Mouse (Mus musculus) cerebellum, postnatal 4 days (tissue): ENCODE measurements around the gene Grin2a.

Experiments
- DNase-seq, 2 experiments: peaks; one replicate each; pipeline ENCODE4 v3.0.0; 2022; ENCODE audit warnings: low spot score in 2 of 2, mixed read lengths in 1 of 2

Gene Grin2a

GRCm38 (mm10) chr16:9972705-9973104 is 22.7 kb downstream of the Grin2a start:
- no peak for DNase-seq

GRCm38 (mm10) chr16:9964469-9964868 is 30.9 kb downstream of the Grin2a start:
- DNase-seq, result no peak

DNA sequence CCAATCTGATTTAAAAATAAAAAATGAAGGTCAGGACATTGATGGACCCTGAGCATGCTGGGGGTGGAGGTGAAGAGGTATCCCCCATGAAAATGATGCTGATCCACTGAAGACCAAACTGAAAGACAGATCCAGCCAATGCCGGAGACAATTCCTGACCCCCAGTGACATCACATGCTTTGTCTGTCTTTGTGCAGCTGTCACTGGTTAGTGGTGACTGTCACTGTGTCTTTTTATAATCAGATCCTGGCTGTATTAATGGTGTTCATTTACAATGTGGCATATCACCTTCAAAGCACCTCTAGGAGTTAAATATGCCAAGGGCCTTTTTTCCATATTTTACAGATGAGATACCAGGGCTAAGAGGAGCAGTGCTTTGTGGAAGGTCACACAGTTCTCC is 32.9 kb downstream of the Grin2a start:
- DNase-seq, result no peak

- DNase-seq, result no peak
Measured at GRCm38 (mm10) chr16:9959340-9959739, 36.0 kb downstream of the Grin2a start.

GRCm38 (mm10) chr16:9954266-9954665 is 41.1 kb downstream of the Grin2a start:
- no peak for DNase-seq

- DNase-seq, result no peak
Measured at GRCm38 (mm10) chr16:9953396-9953831, 41.9 kb downstream of the Grin2a start.

GRCm38 (mm10) chr16:9949250-9949649 is 46.1 kb downstream of the Grin2a start:
- DNase-seq, result no peak

DNA sequence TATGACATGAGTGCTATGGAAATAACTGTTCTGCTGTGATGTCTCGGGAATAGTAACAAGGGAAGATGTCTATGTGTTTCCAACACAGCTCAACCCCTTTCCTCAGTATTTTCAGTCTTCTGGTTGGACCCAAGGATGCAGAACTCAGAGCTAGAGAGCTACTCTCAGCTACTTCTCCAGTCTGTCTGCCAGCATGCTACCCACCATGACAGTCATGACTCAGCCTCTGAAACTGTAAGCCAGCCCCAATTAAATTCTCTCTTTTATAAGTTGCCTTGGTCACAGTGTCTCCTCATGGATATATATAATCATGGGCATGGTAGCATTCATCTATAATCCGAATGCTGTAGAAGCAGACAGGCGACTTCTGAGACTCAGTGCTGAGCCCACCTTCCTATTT is 47.9 kb downstream of the Grin2a start:
- no peak for DNase-seq

DNA sequence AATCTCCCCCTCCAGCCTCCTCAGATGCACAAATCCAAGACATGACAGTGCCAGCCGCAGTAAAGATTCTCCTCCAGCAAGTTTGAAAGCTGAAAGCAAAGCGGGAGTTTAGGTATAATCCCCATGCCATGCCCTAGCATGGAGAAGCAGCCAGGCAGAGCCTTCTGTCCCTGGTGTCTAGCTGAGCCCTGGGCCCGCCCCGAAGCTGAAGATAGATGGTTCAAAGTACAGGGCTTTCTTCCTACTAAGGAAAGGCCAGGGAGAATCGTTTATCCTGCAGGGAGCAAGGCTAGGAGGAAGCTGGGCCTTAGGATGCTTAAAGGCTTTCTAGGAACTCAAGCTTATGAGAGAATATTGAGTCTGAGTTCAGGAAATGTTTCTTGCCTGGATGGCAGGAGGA is 50.5 kb downstream of the Grin2a start:
- DNase-seq, result no peak

DNA sequence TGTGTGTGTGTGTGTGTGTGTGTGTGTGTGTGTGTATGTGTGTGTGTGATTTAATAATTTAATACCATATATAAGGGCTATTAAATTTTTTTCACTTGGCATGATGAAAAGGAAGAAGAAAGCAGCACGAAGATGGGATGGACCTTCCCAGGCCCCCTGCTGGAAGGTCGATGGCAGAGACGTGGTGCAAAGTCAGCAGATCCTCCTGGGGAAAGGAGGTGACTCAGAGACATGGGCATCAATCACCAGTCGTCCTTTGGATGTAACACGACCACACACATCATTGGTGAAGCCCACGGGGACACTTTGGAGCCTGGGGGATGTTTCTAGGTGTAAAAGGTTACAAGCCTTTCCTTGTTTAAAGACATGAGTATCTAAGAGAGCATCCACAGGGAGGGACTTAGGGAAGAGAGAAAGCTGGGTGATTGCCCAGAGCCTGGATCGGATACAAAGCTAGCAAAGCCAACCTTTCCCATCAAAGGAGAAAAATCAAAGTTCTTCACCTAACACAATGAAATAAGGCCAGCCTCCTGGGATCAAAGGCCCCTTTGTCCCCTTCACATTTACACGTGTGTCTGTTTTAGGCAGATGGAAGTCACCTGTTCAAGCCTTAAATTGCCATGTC is 53.9 kb downstream of the Grin2a start:
- DNase-seq, result no peak

DNA sequence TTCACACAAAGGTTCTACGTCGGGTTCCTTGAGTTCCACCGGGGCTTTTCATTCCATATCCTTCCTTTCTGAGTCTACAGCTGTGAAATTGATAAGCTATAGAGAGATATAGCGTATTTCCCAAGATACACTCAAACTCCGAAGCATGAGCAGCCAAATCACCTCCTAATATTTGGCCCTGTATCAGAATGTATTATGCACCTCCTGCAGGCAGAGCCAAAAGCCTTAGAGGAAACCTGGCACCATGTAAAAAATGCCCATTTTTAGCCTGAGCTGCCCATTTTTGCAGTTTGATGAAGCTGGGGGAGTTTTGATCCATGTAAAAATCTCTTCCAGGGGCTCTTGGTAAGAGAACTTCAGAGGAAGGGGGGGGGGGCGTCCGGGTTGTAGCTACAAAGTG is 54.6 kb downstream of the Grin2a start:
- DNase-seq, result no peak

DNA sequence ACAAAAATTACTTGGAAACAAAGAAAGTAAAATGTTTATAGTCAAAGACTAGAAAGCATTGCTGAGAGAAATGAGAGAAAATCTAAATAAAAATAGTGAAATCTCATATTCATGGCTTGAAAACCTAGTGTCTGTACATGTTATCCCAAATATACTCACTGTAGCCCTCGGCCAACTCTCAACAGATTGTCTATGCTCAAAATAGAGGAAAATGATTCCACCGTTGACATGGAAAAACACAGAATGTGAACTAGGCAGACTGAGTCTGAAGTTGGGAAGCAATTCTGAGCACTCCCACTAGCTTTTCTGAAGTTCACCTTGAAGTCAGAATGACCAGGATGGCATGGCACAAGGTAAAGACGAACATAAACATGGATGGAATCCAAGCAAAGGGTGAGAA is 84.7 kb downstream of the Grin2a start:
- DNase-seq, result no peak

GRCm38 (mm10) chr16:9909225-9909624 is 86.1 kb downstream of the Grin2a start:
- no peak for DNase-seq

GRCm38 (mm10) chr16:9904443-9904842 is 90.9 kb downstream of the Grin2a start:
- DNase-seq, result no peak

GRCm38 (mm10) chr16:9902680-9903463 is 92.5 kb downstream of the Grin2a start:
- DNase-seq, result no peak

- no peak for DNase-seq
Measured at GRCm38 (mm10) chr16:9901433-9901832, 93.9 kb downstream of the Grin2a start.

DNA sequence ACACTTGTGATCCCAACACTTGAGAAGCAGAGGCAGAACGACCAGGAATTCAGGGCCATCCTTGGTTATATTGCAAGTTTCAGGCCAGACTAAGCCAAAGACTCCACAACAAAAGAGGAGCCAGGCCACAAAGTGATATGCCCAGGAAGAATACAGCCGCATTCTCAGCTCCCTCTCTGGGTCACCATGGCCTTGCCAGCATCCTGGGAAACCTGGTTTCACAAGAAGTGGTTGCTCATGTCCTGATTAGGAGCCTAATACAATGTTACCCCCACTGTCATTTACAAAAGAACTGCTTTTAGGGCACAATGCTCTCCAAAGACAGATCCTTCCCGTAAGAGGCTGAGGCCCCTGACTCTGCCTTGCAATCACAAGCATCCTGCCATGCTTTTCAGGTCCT is 94.4 kb downstream of the Grin2a start:
- DNase-seq, result no peak

GRCm38 (mm10) chr16:9900196-9900595 is 95.2 kb downstream of the Grin2a start:
- no peak for DNase-seq

DNA sequence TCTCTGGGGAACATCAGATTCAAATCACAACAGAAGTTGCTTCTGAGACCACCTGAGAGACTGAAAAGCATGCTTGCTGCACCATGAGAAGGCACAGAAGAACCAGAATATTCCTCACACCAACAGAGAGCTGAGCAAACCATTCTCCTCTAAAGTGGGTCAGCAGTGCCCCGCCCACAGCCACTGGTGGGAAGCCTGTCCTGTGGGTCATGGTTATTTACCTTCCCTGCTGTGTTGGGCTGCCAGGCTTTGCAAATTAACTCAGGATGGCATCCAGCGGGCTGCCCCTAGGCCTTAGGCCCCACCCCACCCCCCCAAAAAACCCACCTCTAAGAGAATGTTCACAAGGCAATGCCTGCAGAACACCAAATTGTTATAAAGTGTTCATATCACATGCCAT is 96.2 kb downstream of the Grin2a start:
- DNase-seq, result no peak

- peak in 1 of 2 experiments; percentile 2 for DNase-seq
Measured at GRCm38 (mm10) chr16:9895581-9895980, 99.8 kb downstream of the Grin2a start.

- DNase-seq, result no peak
Measured at GRCm38 (mm10) chr16:9886155-9886554, 109.2 kb downstream of the Grin2a start.

DNA sequence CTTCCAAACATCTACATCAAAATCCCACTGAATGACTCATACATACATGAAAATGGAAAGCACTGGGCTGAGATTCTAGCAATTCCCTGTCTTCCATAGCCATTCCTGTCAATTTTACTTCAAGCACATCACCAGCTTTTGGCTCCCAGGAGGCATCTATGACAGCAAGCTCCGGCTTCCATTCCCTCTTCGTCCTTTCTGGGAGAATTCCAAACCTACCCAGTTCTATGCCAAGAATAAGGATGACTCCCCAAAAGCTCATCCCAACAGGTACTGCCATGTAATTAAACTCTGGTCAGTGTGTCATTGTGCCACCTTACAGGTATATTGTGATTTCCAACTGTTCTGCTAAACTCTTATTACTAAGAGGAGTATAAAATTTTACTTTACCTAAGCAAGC is 111.2 kb downstream of the Grin2a start:
- DNase-seq, result no peak

GRCm38 (mm10) chr16:9882420-9882819 is 112.9 kb downstream of the Grin2a start:
- no peak for DNase-seq
